Mouse (Mus musculus) liver, embryonic 14.5 days (tissue): Measurements from ENCODE around the gene Psd.

Experiments
- CTCF ChIP-seq: IDR thresholded peaks from 2 replicates; pipeline ENCODE4 v1.5.1; 2016; ENCODE audit warnings: antibody characterized with exemption, low read depth, control low read depth
- EP300 ChIP-seq: IDR thresholded peaks from 2 replicates; pipeline ENCODE4 v1.6.1; 2016; ENCODE audit warnings: antibody characterized with exemption, low read depth

GRCm38 (mm10) chr19:46367798-46368590 lies 41.0 kb upstream of the Psd start:
- TF ChIP-seq CTCF: no peak
- TF ChIP-seq EP300: no peak
